Mouse (Mus musculus) gastrocnemius, adult 2 months (tissue): Measurements from ENCODE around the gene Tex26. TPM values are rescaled to one million over a fixed set of nuclear protein-coding genes. Genes with fewer than 3 reads are reported as not detected.

Experiments
- DNase-seq: peaks from one replicate; pipeline ENCODE4 v3.0.0; 2022
- H3K27ac ChIP-seq: fragments of 200-600 bp; 2 replicates; pipeline ENCODE4 v1.8.1; 2022; ENCODE audit warnings: mild to moderate bottlenecking
- H3K4me3 ChIP-seq: fragments of 200-600 bp; 2 replicates; pipeline ENCODE4 v1.8.1; 2022; ENCODE audit warnings: mild to moderate bottlenecking, moderate library complexity
- CTCF ChIP-seq: fragments of 200-600 bp; IDR thresholded peaks from 2 replicates; pipeline ENCODE4 v1.8.1; 2022; ENCODE audit warnings: antibody characterized with exemption, mild to moderate bottlenecking, moderate library complexity
- intact Hi-C: fragments of 180-260 bp; cut with DNase I; formaldehyde crosslinking; loops from one replicate; pipeline ENCODE4 v1.15.1; 2025
- total RNA-seq, 2 experiments: library from RNA; stranded (reverse); gene quantifications; 2 replicates each; pipeline ENCODE4 v1.2.3; 2021

Tex26 gene
- total RNA-seq, 2 experiments from 2014 or later, result not detected

GRCm38 (mm10) chr5:149483321-149484052 lies 44.0 kb downstream of the Tex26 start:
- intact Hi-C loops, result loop anchor here (2.0 kb wide), 1 partner anchor 41 kb away; no protein-coding TSS in a partner anchor
- no peak for DNase-seq
- TF ChIP-seq CTCF, result peak; percentile 60
- Histone ChIP-seq H3K4me3 (no peak overlapping the region), H3K27ac (no peak overlapping the region)

GRCm38 (mm10) chr5:149484270-149484669 lies 44.8 kb downstream of the Tex26 start:
- intact Hi-C loops, result no loop called here
- no peak overlapping the region for H3K27ac ChIP-seq
- no peak for TF ChIP-seq CTCF
- DNase-seq, result no peak
- no peak overlapping the region for H3K4me3 ChIP-seq

- Histone ChIP-seq H3K27ac (no peak overlapping the region), H3K4me3 (no peak overlapping the region)
- intact Hi-C loops, result no loop called here
- TF ChIP-seq CTCF, result no peak
- DNase-seq, result no peak
Measured at GRCm38 (mm10) chr5:149485447-149485846, 46.0 kb downstream of the Tex26 start.

GRCm38 (mm10) chr5:149488360-149489021 lies 49.0 kb downstream of the Tex26 start:
- Histone ChIP-seq H3K27ac (no peak overlapping the region), H3K4me3 (no peak overlapping the region)
- intact Hi-C loops, result no loop called here
- DNase-seq, result no peak
- TF ChIP-seq CTCF, result no peak

- H3K4me3 ChIP-seq, result no peak overlapping the region
- TF ChIP-seq CTCF, result no peak
- H3K27ac ChIP-seq, result no peak overlapping the region
- DNase-seq, result no peak
- intact Hi-C loops, result no loop called here
Measured at GRCm38 (mm10) chr5:149489136-149489535, 49.7 kb downstream of the Tex26 start.

GRCm38 (mm10) chr5:149490275-149490674 lies 50.8 kb downstream of the Tex26 start:
- no peak overlapping the region for H3K4me3 ChIP-seq
- TF ChIP-seq CTCF, result no peak
- H3K27ac ChIP-seq, result no peak overlapping the region
- intact Hi-C loops, result no loop called here
- no peak for DNase-seq

GRCm38 (mm10) chr5:149495655-149496054 lies 56.2 kb downstream of the Tex26 start:
- intact Hi-C loops, result no loop called here
- Histone ChIP-seq H3K4me3 (no peak overlapping the region), H3K27ac (no peak overlapping the region)
- no peak for DNase-seq
- no peak for TF ChIP-seq CTCF

- no peak for DNase-seq
- no peak for TF ChIP-seq CTCF
- no peak overlapping the region for H3K4me3 ChIP-seq
- no peak overlapping the region for H3K27ac ChIP-seq
- intact Hi-C loops, result no loop called here
Measured at GRCm38 (mm10) chr5:149496401-149497066, 57.1 kb downstream of the Tex26 start.

- no peak for TF ChIP-seq CTCF
- no peak overlapping the region for H3K27ac ChIP-seq
- H3K4me3 ChIP-seq, result no peak overlapping the region
- intact Hi-C loops, result no loop called here
- DNase-seq, result no peak
Measured at GRCm38 (mm10) chr5:149499936-149500335, 60.5 kb downstream of the Tex26 start.

GRCm38 (mm10) chr5:149503423-149504175 lies 64.1 kb downstream of the Tex26 start:
- Histone ChIP-seq H3K4me3 (no peak overlapping the region), H3K27ac (no peak overlapping the region)
- intact Hi-C loops, result no loop called here
- TF ChIP-seq CTCF, result no peak
- DNase-seq, result no peak

- Histone ChIP-seq H3K27ac (no peak overlapping the region), H3K4me3 (no peak overlapping the region)
- intact Hi-C loops, result no loop called here
- TF ChIP-seq CTCF, result no peak
- DNase-seq, result no peak
Measured at GRCm38 (mm10) chr5:149504985-149505384, 65.5 kb downstream of the Tex26 start.

GRCm38 (mm10) chr5:149506033-149506432 lies 66.6 kb downstream of the Tex26 start:
- Histone ChIP-seq H3K27ac (no peak overlapping the region), H3K4me3 (no peak overlapping the region)
- no peak for TF ChIP-seq CTCF
- intact Hi-C loops, result no loop called here
- DNase-seq, result no peak
